Mouse (Mus musculus) MEL (cell line): ENCODE data around the gene Chuk. TPM values are rescaled to one million over a fixed set of nuclear protein-coding genes. Genes with fewer than 3 reads are reported as not detected.
A peak's percentile ranks its signal among the peaks of the same experiment; 100 is the strongest.

ENCODE experiments used
- DNase-seq: peaks from one replicate; pipeline ENCODE4 v3.0.0; 2011; ENCODE audit warnings: low read depth, low spot score
- H3K27ac ChIP-seq: 2 replicates; pipeline ENCODE4 v1.5.1; 2012; ENCODE audit warnings: low read depth, mild to moderate bottlenecking, control low read depth, low read length, moderate library complexity; ENCODE audit not compliant: control insufficient read depth
- H3K27me3 ChIP-seq, 2 experiments: fragments of 150-350 bp in 1 of 2; sonication (generic) in 1 of 2; 2 replicates each; pipeline ENCODE4 v1.6.1; 2012; ENCODE audit warnings: low read length in 2 of 2, mild to moderate bottlenecking in 2 of 2, improper control_type of control experiment in 1 of 2, moderate library complexity in 1 of 2; ENCODE audit not compliant: insufficient read depth in 2 of 2, control insufficient read depth in 1 of 2
- H3K36me3 ChIP-seq, 2 experiments: 2 replicates each; pipeline ENCODE4 v1.6.1; 2012 to 2014; ENCODE audit warnings: low read length in 2 of 2, improper control_type of control experiment in 1 of 2, inconsistent platforms in 1 of 2, mild to moderate bottlenecking in 1 of 2; ENCODE audit not compliant: insufficient read depth in 2 of 2, control insufficient read depth in 1 of 2
- H3K4me1 ChIP-seq, 2 experiments: fragments of 150-350 bp in 1 of 2; sonication (generic) in 1 of 2; 2 replicates each; pipeline ENCODE4 v1.6.1; 2012; ENCODE audit warnings: low read length in 2 of 2, improper control_type of control experiment in 1 of 2, mild to moderate bottlenecking in 1 of 2; ENCODE audit not compliant: insufficient read depth in 2 of 2, control insufficient read depth in 1 of 2
- H3K4me3 ChIP-seq, 2 experiments: fragments of 150-350 bp in 1 of 2; sonication (generic) in 1 of 2; 2 replicates each; pipeline ENCODE4 v1.5.1; 2012; ENCODE audit warnings: low read depth in 2 of 2, low read length in 2 of 2, mild to moderate bottlenecking in 2 of 2, moderate library complexity in 2 of 2, control low read depth in 1 of 2, improper control_type of control experiment in 1 of 2; ENCODE audit not compliant: control insufficient read depth in 1 of 2, insufficient read depth in 1 of 2
- H3K79me2 ChIP-seq: 2 replicates; pipeline ENCODE4 v1.6.1; 2012; ENCODE audit warnings: mild to moderate bottlenecking, low read length, moderate library complexity; ENCODE audit not compliant: control insufficient read depth, poor library complexity, insufficient read depth
- H3K9ac ChIP-seq: 2 replicates; pipeline ENCODE4 v1.6.1; 2012; ENCODE audit warnings: low read depth, mild to moderate bottlenecking, control low read depth, low read length, moderate library complexity; ENCODE audit not compliant: control insufficient read depth, poor library complexity, severe bottlenecking
- H3K9me3 ChIP-seq: fragments of 150-350 bp; sonication (generic); replicated peaks from 2 replicates; pipeline ENCODE4 v1.6.1; 2012; ENCODE audit warnings: mild to moderate bottlenecking, low read length, improper control_type of control experiment, moderate library complexity; ENCODE audit not compliant: insufficient read depth
- E2F4 ChIP-seq: IDR thresholded peaks from 2 replicates; pipeline ENCODE4 v1.6.1; 2011; ENCODE audit warnings: low read depth, low read length, improper control_type of control experiment, borderline replicate concordance
- HCFC1 ChIP-seq: IDR thresholded peaks from 2 replicates; pipeline ENCODE4 v1.6.1; 2012; ENCODE audit warnings: low read depth, mild to moderate bottlenecking, inconsistent platforms, low read length, improper control_type of control experiment, moderate library complexity
- MEF2A ChIP-seq: IDR thresholded peaks from 2 replicates; pipeline ENCODE4 v1.6.1; 2014; ENCODE audit warnings: low read depth, mild to moderate bottlenecking, inconsistent platforms, low read length, improper control_type of control experiment; ENCODE audit not compliant: poor library complexity, insufficient replicate concordance, severe bottlenecking; ENCODE audit errors: extremely low read depth
- MXI1 ChIP-seq: IDR thresholded peaks from 2 replicates; pipeline ENCODE4 v1.6.1; 2011; ENCODE audit warnings: mild to moderate bottlenecking, low read depth, low read length, improper control_type of control experiment
- MYB ChIP-seq: IDR thresholded peaks from 2 replicates; pipeline ENCODE4 v1.6.1; 2011; ENCODE audit warnings: mild to moderate bottlenecking, low read depth, low read length, improper control_type of control experiment
- POLR2A ChIP-seq, 2 experiments: IDR thresholded peaks; 2 replicates each; pipeline ENCODE4 v1.6.1; 2011 to 2012; ENCODE audit warnings: low read length in 2 of 2, mild to moderate bottlenecking in 2 of 2, control low read depth in 1 of 2, improper control_type of control experiment in 1 of 2, low read depth in 1 of 2, moderate library complexity in 1 of 2; ENCODE audit not compliant: control insufficient read depth in 1 of 2, insufficient read depth in 1 of 2, poor library complexity in 1 of 2
- POLR2AphosphoS5 ChIP-seq: IDR thresholded peaks from 2 replicates; pipeline ENCODE4 v1.6.1; 2012; ENCODE audit warnings: low read depth, borderline replicate concordance, mild to moderate bottlenecking, inconsistent platforms, low read length, moderate library complexity, mixed read lengths
- RCOR1 ChIP-seq: IDR thresholded peaks from 2 replicates; pipeline ENCODE4 v1.6.1; 2012; ENCODE audit warnings: low read depth, mild to moderate bottlenecking, inconsistent platforms, low read length, improper control_type of control experiment
- SIN3A ChIP-seq: IDR thresholded peaks from 2 replicates; pipeline ENCODE4 v1.6.1; 2012; ENCODE audit warnings: low read length, improper control_type of control experiment, inconsistent platforms
- TCF12 ChIP-seq: IDR thresholded peaks from 2 replicates; pipeline ENCODE4 v1.6.1; 2014; ENCODE audit warnings: low read depth, mild to moderate bottlenecking, inconsistent platforms, low read length, improper control_type of control experiment, moderate library complexity
- UBTF ChIP-seq: IDR thresholded peaks from 2 replicates; pipeline ENCODE4 v1.6.1; 2012; ENCODE audit warnings: low read depth, mild to moderate bottlenecking, inconsistent platforms, low read length, improper control_type of control experiment, moderate library complexity, borderline replicate concordance; ENCODE audit not compliant: insufficient read depth
- ZNF384 ChIP-seq: IDR thresholded peaks from 2 replicates; pipeline ENCODE4 v1.6.1; 2012; ENCODE audit warnings: low read depth, mild to moderate bottlenecking, inconsistent platforms, low read length, improper control_type of control experiment
- polyA plus RNA-seq, 2 experiments: library from polyadenylated mRNA; stranded (reverse) in 1 of 2; unstranded in 1 of 2; fragments of >175 nt in 1 of 2; fragments of >200 nt in 1 of 2; gene quantifications; 2 replicates each; pipeline versions ENCODE4 v1.2.1 to v1.2.4; 2012; ENCODE audit warnings: low replicate concordance in 2 of 2, low read depth in 1 of 2; ENCODE audit not compliant: insufficient read length in 2 of 2, insufficient read depth in 1 of 2, missing spikeins in 1 of 2
- total RNA-seq: library from RNA; depleted of rRNA; stranded (reverse); fragments of 300-350 nt; gene quantifications from 2 replicates; pipeline ENCODE4 v1.2.3, GENCODE M21; 2012

Chuk gene
- total and polyA plus RNA-seq, 3 experiments = 50.5 to 463 (median 58.3) TPM

DNA sequence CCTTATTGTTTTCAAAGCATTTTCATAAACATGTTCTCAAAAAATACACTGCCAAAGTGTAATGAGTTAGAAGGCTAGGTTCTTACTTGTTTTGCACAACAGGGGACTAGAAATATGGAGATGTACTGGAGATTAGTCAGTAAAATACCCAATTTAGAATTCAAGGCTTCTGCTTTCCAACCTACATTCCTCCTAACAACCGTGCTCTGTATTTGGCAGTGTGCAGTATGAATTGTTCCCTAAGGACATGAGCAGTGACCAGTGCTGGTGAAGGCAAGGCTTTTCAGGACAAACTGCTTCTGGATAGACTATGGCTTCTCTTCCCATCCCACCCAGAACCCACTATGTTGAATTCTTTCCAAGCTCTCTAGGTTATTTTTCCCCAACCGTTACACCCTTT is 26.4 kb downstream of the Chuk start:
- TF ChIP-seq MYB = no peak
- Histone ChIP-seq H3K9me3 (no peaks in the 10 kb centered on the region), H3K79me2 (no peaks in the 10 kb centered on the region), H3K4me3 (no peak overlapping the region), H3K27me3 (no peaks in the 10 kb centered on the region), H3K4me1 (peaks cover 0 to 3% of the 10 kb centered on the region in 2 experiments; a peak in 2 of 4 replicates), H3K27ac (no peak overlapping the region), H3K36me3 (peaks cover 3 to 56% of the 10 kb centered on the region in 2 experiments; a peak in 3 of 4 replicates), H3K9ac (no peak overlapping the region)
- no peak for DNase-seq

DNA sequence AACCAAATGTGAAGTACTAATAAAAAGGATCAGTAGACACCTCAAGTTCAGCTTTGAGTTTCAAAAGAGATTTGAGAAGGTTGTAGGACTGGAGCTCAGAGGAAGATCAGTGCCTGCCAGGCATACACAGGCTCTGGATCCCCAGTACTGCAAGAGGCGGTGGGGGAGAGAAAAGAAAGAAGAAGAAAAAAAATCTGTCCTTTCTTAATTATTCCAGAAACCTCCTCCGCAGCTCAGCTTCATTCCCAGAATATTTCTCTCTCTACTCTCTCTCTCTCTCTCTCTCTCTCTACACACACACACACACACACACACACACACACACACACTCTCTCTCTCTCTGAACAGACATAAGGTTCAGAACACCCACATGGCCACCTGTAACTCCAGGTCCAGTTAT is 27.3 kb downstream of the Chuk start:
- TF ChIP-seq E2F4 (no peak), POLR2A (IDR thresholded peaks at IDR 0.05; ENCODE audit: control insufficient read depth in 1 of 2, insufficient read depth in 1 of 2, low read depth in 1 of 2, low read length in 2 of 2, poor library complexity in 1 of 2) (no peak), SIN3A (no peak), RCOR1 (no peak), UBTF (no peak), POLR2AphosphoS5 (no peak)
- H3K9me3 ChIP-seq = no peaks in the 10 kb centered on the region
- no peaks in the 10 kb centered on the region for H3K27me3 ChIP-seq
- H3K4me3 ChIP-seq = no peak overlapping the region
- no peaks in the 10 kb centered on the region for H3K79me2 ChIP-seq
- H3K4me1 ChIP-seq = peaks cover 0 to 3% of the 10 kb centered on the region in 2 experiments; a peak in 2 of 4 replicates
- no peak overlapping the region for H3K9ac ChIP-seq
- H3K36me3 ChIP-seq = peaks cover 3 to 54% of the 10 kb centered on the region in 2 experiments; a peak in 3 of 4 replicates
- no peak for DNase-seq
- H3K27ac ChIP-seq = no peak overlapping the region

DNA sequence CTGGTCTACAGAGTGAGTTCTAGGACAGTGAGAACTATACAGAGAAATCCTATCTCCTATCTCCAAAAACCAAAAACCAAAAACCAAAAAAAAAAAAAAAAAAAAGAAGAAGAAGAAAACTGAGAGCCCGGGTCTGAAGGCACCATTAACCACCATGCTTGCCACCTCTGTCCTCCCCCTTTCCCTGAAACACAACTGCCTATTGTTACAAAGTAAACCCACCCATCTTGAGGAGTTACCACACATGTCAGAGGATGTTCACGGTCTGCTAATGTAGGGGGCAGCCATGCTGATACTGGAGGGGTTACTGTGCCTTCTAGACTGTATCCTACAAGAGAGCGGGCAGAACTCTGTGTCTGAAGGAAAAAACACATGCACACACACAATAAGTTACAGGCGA is 30.3 kb downstream of the Chuk start:
- H3K9me3 ChIP-seq = no peaks in the 10 kb centered on the region
- H3K4me3 ChIP-seq = no peak overlapping the region
- no peaks in the 10 kb centered on the region for H3K79me2 ChIP-seq
- peaks cover 0 to 3% of the 10 kb centered on the region in 2 experiments; a peak in 2 of 4 replicates for H3K4me1 ChIP-seq
- TF ChIP-seq ZNF384 = peak; percentile 63
- no peak for TF ChIP-seq TCF12
- no peak for TF ChIP-seq MXI1
- H3K9ac ChIP-seq = no peak overlapping the region
- no peaks in the 10 kb centered on the region for H3K27me3 ChIP-seq
- no peak for DNase-seq
- no peak overlapping the region for H3K27ac ChIP-seq
- peaks cover 3 to 42% of the 10 kb centered on the region in 2 experiments; a peak in 3 of 4 replicates for H3K36me3 ChIP-seq

DNA sequence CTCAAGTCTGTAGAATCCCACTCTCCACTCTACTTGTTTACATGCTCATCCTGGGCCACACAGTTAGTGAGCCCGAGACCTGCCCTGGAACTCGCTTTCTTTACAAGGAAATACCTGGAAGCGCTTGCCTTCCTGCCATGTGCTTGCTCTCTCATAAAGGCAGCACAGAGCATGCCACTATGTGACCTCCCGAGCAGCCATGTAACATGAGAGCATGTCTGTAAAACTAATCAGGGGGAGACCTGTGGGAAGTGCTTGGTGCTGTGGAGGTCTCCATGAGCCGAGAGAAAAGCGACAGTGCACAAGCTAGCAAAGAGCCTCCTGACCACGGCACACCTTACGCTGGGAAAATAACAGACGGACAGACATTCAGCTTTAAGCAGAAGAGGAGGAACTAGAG is 30.8 kb downstream of the Chuk start:
- Histone ChIP-seq H3K9me3 (no peaks in the 10 kb centered on the region), H3K4me1 (peaks cover 0 to 3% of the 10 kb centered on the region in 2 experiments; a peak in 2 of 4 replicates), H3K36me3 (peaks cover 3 to 38% of the 10 kb centered on the region in 2 experiments; a peak in 3 of 4 replicates), H3K4me3 (no peak overlapping the region), H3K27me3 (no peaks in the 10 kb centered on the region), H3K9ac (no peak overlapping the region), H3K27ac (no peak overlapping the region), H3K79me2 (no peaks in the 10 kb centered on the region)
- TF ChIP-seq RCOR1 (no peak), HCFC1 (no peak), MEF2A (no peak)
- DNase-seq = no peak
